Mouse (Mus musculus) liver, adult 2 months (tissue): ENCODE measurements around the gene Sars2.

Experiments
- CTCF ChIP-seq: fragments of 200-500 bp; IDR thresholded peaks from 2 replicates; pipeline ENCODE4 v1.5.1; 2011; ENCODE audit warnings: low read depth, low read length, control low read depth
- POLR2A ChIP-seq: fragments of 200-500 bp; IDR thresholded peaks from 2 replicates; pipeline ENCODE4 v1.6.1; 2011; ENCODE audit warnings: low read length, control low read depth; ENCODE audit not compliant: insufficient read depth; ENCODE audit errors: extremely low read depth

DNA sequence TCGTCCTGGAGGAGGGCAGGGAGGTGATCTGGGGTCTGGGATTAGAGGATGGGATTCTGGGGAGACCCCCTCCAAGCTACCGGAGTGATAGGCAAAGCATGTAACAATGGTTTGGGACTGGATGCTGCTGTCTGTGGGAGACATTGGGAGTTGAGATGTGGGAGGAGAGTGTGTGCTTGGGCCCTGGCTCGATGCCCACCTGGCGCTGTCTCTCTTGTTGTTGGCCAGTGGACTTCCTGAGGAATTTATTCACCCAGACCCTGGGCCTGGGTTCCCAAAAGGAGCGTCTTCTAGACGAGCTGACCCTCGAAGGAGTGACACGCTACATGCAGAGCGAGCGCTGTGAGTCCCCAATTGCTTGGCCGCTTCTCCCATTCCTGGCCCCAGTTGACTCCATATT, 30.1 kb downstream of the Sars2 start:
- TF ChIP-seq CTCF (no peak), POLR2A (no peak)
